Mouse (Mus musculus) brain, embryonic 14.5 days (tissue): Measurements from ENCODE around the gene Brip1.

ENCODE experiments used
- CTCF ChIP-seq: fragments of 200-500 bp; IDR thresholded peaks from 2 replicates; pipeline ENCODE4 v1.5.1; 2012; ENCODE audit warnings: inconsistent platforms, mild to moderate bottlenecking, moderate library complexity, borderline replicate concordance; ENCODE audit not compliant: insufficient read depth, insufficient read length; ENCODE audit errors: extremely low read depth
- POLR2A ChIP-seq: fragments of 200-500 bp; IDR thresholded peaks from 2 replicates; pipeline ENCODE4 v1.6.1; 2012; ENCODE audit warnings: mild to moderate bottlenecking, inconsistent platforms, borderline replicate concordance; ENCODE audit not compliant: poor library complexity, insufficient read depth, insufficient read length, severe bottlenecking; ENCODE audit errors: extremely low read depth

- TF ChIP-seq POLR2A, result no peak
- TF ChIP-seq CTCF, result no peak
Observed at GRCm38 (mm10) chr11:86061243-86061642, 139.8 kb downstream of the Brip1 start.
